ENCODE assay signal across 8 mouse cellular contexts in the genomic region with DNA sequence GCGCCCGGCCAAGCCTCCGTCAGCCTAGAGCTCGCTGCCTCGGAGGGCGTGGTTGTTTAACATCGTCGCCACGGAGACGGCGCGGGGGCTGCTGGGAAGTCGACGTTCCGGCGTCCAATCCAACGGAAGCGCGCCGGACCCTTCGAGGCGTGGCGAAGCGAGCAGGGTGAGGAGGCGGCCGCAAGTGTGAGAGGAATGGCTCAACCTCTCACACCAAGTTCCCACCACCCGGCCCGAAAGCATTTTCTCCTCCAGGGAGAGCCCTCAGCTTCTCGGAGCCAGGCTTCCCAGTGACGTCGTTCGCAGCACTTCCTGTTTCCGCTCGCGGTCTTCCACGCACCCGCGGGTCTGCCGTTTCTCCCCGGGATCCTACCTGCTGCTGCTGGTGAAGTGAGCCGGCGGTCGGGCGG. TPM values are rescaled to one million over a fixed set of nuclear protein-coding genes. Genes with fewer than 3 reads are reported as not detected.
A peak's percentile ranks its signal among the peaks of the same experiment; 100 is the strongest.
DNase-seq lines count a peak whose midpoint lies in the region; ATAC-seq and TF ChIP-seq lines count a peak whose summit lies in the region.

Gene Aste1, plus strand, starts transcription at position 175 of the 410 bp plus-strand sequence.
Gene Nek11, minus strand, starts transcription at position 307 of the 410 bp plus-strand sequence.

- peak within 1 kb of the TSS; percentile 93 for H3K4me2 ChIP-seq in CH12.LX (ENCODE audit: insufficient read depth, low read depth, poor library complexity, severe bottlenecking)
- peak within 1 kb of the TSS; percentile 54 for H3K4me2 ChIP-seq in forebrain, embryonic 11.5 days (ENCODE audit: low read depth, low read length, severe bottlenecking)
- peak within 1 kb of the TSS; percentile 84 for H3K4me2 ChIP-seq in heart, embryonic 16.5 days (ENCODE audit: low read depth, low read length)
- peak within 1 kb of the TSS; percentile 80 for H3K4me2 ChIP-seq in liver, embryonic 15.5 days
- peak within 1 kb of the TSS; percentile 64 for H3K4me2 ChIP-seq in neural tube, embryonic 12.5 days (replicated peaks)

- dilution Hi-C loops in CH12.LX (cut with MboI; ENCODE audit: extremely low pct_ligation_motif_present, extremely low pct_unique_long_range_greater_than_20kb, low sequenced_read_pairs) = no loop called here

- H3K27me3 ChIP-seq in CH12.LX (replicated peaks) = peaks cover 3% of the 10 kb centered on the region
- no peaks in the 10 kb centered on the region for H3K27me3 ChIP-seq in forebrain, embryonic 11.5 days (ENCODE audit: control insufficient read depth, insufficient read depth, low read length)
- peaks cover 2% of the 10 kb centered on the region; the same call in 1 of the 2 replicates for H3K27me3 ChIP-seq in heart, embryonic 16.5 days (ENCODE audit: control insufficient read depth, insufficient read depth, low read length)
- peaks cover 18% of the 10 kb centered on the region for H3K27me3 ChIP-seq in liver, embryonic 15.5 days
- H3K27me3 ChIP-seq in neural tube, embryonic 12.5 days (replicated peaks) = no peaks in the 10 kb centered on the region

- in situ Hi-C loops in CH12.LX (cut with MboI; ENCODE audit: low pct_ligation_motif_present, low pct_unique_long_range_greater_than_20kb, low sequenced_read_pairs) = loop anchor here (10.0 to 25.0 kb wide), 3 partner anchors 258 to 820 kb away; partner anchors contain the start of genes 1700080E11Rik, Mrpl3 and Nudt16

- TF ChIP-seq POLR2A in CH12.LX (IDR thresholded peaks at IDR 0.05; ENCODE audit: low read depth, low read length) = peak; percentile 82

- H3K27ac ChIP-seq in CH12.LX (ENCODE audit: insufficient read depth, low read depth) = peak within 1 kb of the TSS; percentile 55
- peak within 1 kb of the TSS; percentile 84 for H3K27ac ChIP-seq in forebrain, embryonic 11.5 days (ENCODE audit: low read depth, low read length)
- H3K27ac ChIP-seq in heart, embryonic 16.5 days (ENCODE audit: low read length) = peak within 1 kb of the TSS; percentile 92
- H3K27ac ChIP-seq in liver, embryonic 15.5 days (replicated peaks) = peak within 1 kb of the TSS; percentile 94
- peak within 1 kb of the TSS; percentile 62 for H3K27ac ChIP-seq in neural tube, embryonic 12.5 days

- no peak for TF ChIP-seq RAD21 in CH12.LX (IDR thresholded peaks at IDR 0.05; ENCODE audit: low read depth, low read length)

- no peak for TF ChIP-seq CTCF in CH12.LX (conservative IDR thresholded peaks at IDR 0.05 in 1 of 2, IDR thresholded peaks at IDR 0.05 in 1 of 2; ENCODE audit: low read depth in 2 of 2, low read length in 2 of 2)

- peak within 1 kb of the TSS; percentile 51 for H3K9ac ChIP-seq in CH12.LX (ENCODE audit: insufficient read depth, low read depth)
- peak within 1 kb of the TSS; percentile 69 for H3K9ac ChIP-seq in forebrain, embryonic 11.5 days (ENCODE audit: low read length)
- peak within 1 kb of the TSS; percentile 76 for H3K9ac ChIP-seq in heart, embryonic 16.5 days (ENCODE audit: low read length)
- H3K9ac ChIP-seq in liver, embryonic 15.5 days = peak within 1 kb of the TSS; percentile 72
- peak within 1 kb of the TSS; percentile 60 for H3K9ac ChIP-seq in neural tube, embryonic 12.5 days

- TF ChIP-seq EP300 in CH12.LX (IDR thresholded peaks at IDR 0.05; ENCODE audit: low read length) = no peak

- ATAC-seq in forebrain, embryonic 11.5 days (replicated peaks; ENCODE audit: low FRiP score) = peak; percentile 98
- ATAC-seq in heart, embryonic 16.5 days (replicated peaks; ENCODE audit: extremely low read depth, insufficient read depth, low FRiP score) = peak; percentile 99
- ATAC-seq in liver, embryonic 15.5 days (ENCODE audit: insufficient read depth) = peak; percentile 98
- peak; percentile 95 for ATAC-seq in neural tube, embryonic 12.5 days (ENCODE audit: low FRiP score, low read depth)

- DNase-seq in CH12.LX (ENCODE audit: extremely low read depth) = peak; percentile 94
- DNase-seq in c-Kit-positive CD71-positive TER-119-negative erythroid progenitor cells, embryonic 14.5 days (ENCODE audit: low read depth) = peak; percentile 92
- DNase-seq in forebrain, embryonic 11.5 days (ENCODE audit: low spot score) = peak; percentile 96
- DNase-seq in kidney, postnatal 36 days = peak; percentile 96 to 98
- peak; percentile 84 for DNase-seq in telencephalon, adult 2 months (ENCODE audit: low read depth, low spot score)

- peak within 1 kb of the TSS; percentile 82 to 87 (median 85) for H3K4me3 ChIP-seq in CH12.LX (replicated peaks in 1 of 3; ENCODE audit: low read depth in 2 of 3, low read length in 2 of 3, poor library complexity in 1 of 3)
- peak within 1 kb of the TSS; percentile 63 for H3K4me3 ChIP-seq in forebrain, embryonic 11.5 days (ENCODE audit: low read depth, low read length)
- peak within 1 kb of the TSS; percentile 72 for H3K4me3 ChIP-seq in heart, embryonic 16.5 days (ENCODE audit: low read length)
- peak within 1 kb of the TSS; percentile 78 for H3K4me3 ChIP-seq in liver, embryonic 15.5 days (replicated peaks)
- H3K4me3 ChIP-seq in neural tube, embryonic 12.5 days = peak within 1 kb of the TSS; percentile 65

- H3K36me3 ChIP-seq in CH12.LX (replicated peaks in 1 of 2; ENCODE audit: control insufficient read depth in 1 of 2, insufficient read depth in 1 of 2, low read length in 1 of 2) = peaks cover 20 to 36% of the 10 kb centered on the region in 2 experiments
- H3K36me3 ChIP-seq in forebrain, embryonic 11.5 days (ENCODE audit: control insufficient read depth, insufficient read depth, low read length) = no peaks in the 10 kb centered on the region; the same call in 1 of the 2 replicates
- H3K36me3 ChIP-seq in heart, embryonic 16.5 days (ENCODE audit: control insufficient read depth, insufficient read depth) = peaks cover 17% of the 10 kb centered on the region
- H3K36me3 ChIP-seq in liver, embryonic 15.5 days (replicated peaks) = peaks cover 14% of the 10 kb centered on the region
- H3K36me3 ChIP-seq in neural tube, embryonic 12.5 days = peaks cover 6% of the 10 kb centered on the region

- H3K4me1 ChIP-seq in CH12.LX (ENCODE audit: control insufficient read depth in 1 of 2, insufficient read depth in 2 of 2) = peaks cover 10 to 50% of the 10 kb centered on the region in 2 experiments
- H3K4me1 ChIP-seq in forebrain, embryonic 11.5 days (replicated peaks; ENCODE audit: control insufficient read depth, insufficient read depth, low read length) = 0 out of 2 replicates have a peak, but pooled peaks cover 6% of the 10 kb centered on the region
- peaks cover 25% of the 10 kb centered on the region for H3K4me1 ChIP-seq in heart, embryonic 16.5 days (ENCODE audit: control insufficient read depth, insufficient read depth, low read length)
- H3K4me1 ChIP-seq in liver, embryonic 15.5 days (replicated peaks) = peaks cover 27% of the 10 kb centered on the region
- peaks cover 7% of the 10 kb centered on the region for H3K4me1 ChIP-seq in neural tube, embryonic 12.5 days

- H3K79me2 ChIP-seq in CH12.LX (replicated peaks; ENCODE audit: control insufficient read depth, extremely low read depth, insufficient read depth, poor library complexity, severe bottlenecking) = peaks cover 34% of the 10 kb centered on the region

- WGBS in forebrain, embryonic 11.5 days = 0% methylated on average over 44 of the region's 44 CpGs
- under 1% methylated on average over 44 of the region's 44 CpGs for WGBS in heart, embryonic 16.5 days
- WGBS in liver, embryonic 15.5 days (ENCODE audit: insufficient replicate concordance) = under 1% methylated on average over 44 of the region's 44 CpGs
- under 1% methylated on average over 44 of the region's 44 CpGs for WGBS in neural tube, embryonic 12.5 days

- no peaks in the 10 kb centered on the region for H3K9me3 ChIP-seq in CH12.LX (replicated peaks; ENCODE audit: low read length)
- H3K9me3 ChIP-seq in forebrain, embryonic 11.5 days (ENCODE audit: control insufficient read depth, low read length) = no peaks in the 10 kb centered on the region
- no peaks in the 10 kb centered on the region for H3K9me3 ChIP-seq in heart, embryonic 16.5 days (replicated peaks; ENCODE audit: control insufficient read depth, low read length)
- no peaks in the 10 kb centered on the region for H3K9me3 ChIP-seq in liver, embryonic 15.5 days (replicated peaks)
- no peaks in the 10 kb centered on the region for H3K9me3 ChIP-seq in neural tube, embryonic 12.5 days

TF ChIP-seq in CH12.LX, 34 proteins besides CTCF, POLR2A, EP300 and RAD21 (continues in another document):
- TF ChIP-seq NRF1 (IDR thresholded peaks at IDR 0.05; ENCODE audit: low read depth, low read length) (no peak), MEF2A (IDR thresholded peaks at IDR 0.05; ENCODE audit: borderline replicate concordance, low read depth, low read length) (no peak), ZNF384 (IDR thresholded peaks at IDR 0.05; ENCODE audit: low read depth, low read length) (no peak), BHLHE40 (IDR thresholded peaks at IDR 0.05; ENCODE audit: low read depth, low read length) (peak; percentile 24; the same call in 1 of the 2 replicates), ETS1 (conservative IDR thresholded peaks at IDR 0.05; ENCODE audit: low read depth, low read length) (peak; percentile 47), HCFC1 (IDR thresholded peaks at IDR 0.05; ENCODE audit: low read depth, low read length) (peak; percentile 66), ELF1 (IDR thresholded peaks at IDR 0.05; ENCODE audit: low read depth, low read length) (peak; percentile 88), PAX5 (IDR thresholded peaks at IDR 0.05; ENCODE audit: low read length) (no peak), MXI1 (IDR thresholded peaks at IDR 0.05; ENCODE audit: low read depth, low read length) (peak; percentile 97), MYC (IDR thresholded peaks at IDR 0.05; ENCODE audit: low read depth, low read length) (peak; percentile 62; the same call in 1 of the 2 replicates), NELFE (IDR thresholded peaks at IDR 0.05; ENCODE audit: low read depth, low read length) (peak; percentile 79)

RNA-seq across cellular contexts. Expression of gene Aste1, which starts in this region (rescaled TPM):
- 8.9 and 10.2 TPM in 2 replicates for total RNA-seq in CH12.LX (2012; rRNA removed)
- 13.4 and 13.8 TPM in 2 replicates for total RNA-seq in CH12.LX (2014; rRNA removed)
- 12.4 and 13.9 TPM in 2 replicates for polyA plus RNA-seq in CH12.LX (2012; ENCODE audit: insufficient read length, low read depth)
- 10.9 and 20.5 TPM in 2 replicates for polyA plus RNA-seq in forebrain, embryonic 11.5 days (2014; fragmentation: Nextera tagmentation; extraction: Ambion mirVana)
- 15.1 and 15.9 TPM in 2 replicates for polyA plus RNA-seq in heart, embryonic 16.5 days (2015; fragmentation: Nextera tagmentation; extraction: Ambion mirVana)
- 4.1 TPM in 2 replicates for polyA plus RNA-seq in liver, embryonic 15.5 days (2015; fragmentation: Nextera tagmentation; extraction: Ambion mirVana)
- 14.1 and 14.2 TPM in 2 replicates for polyA plus RNA-seq in neural tube, embryonic 12.5 days (2016; fragmentation: Nextera tagmentation; extraction: Ambion mirVana)

RNA-seq across cellular contexts. Expression of gene Nek11, which starts in this region (rescaled TPM):
- 0.13 and 0.17 TPM in 2 replicates for total RNA-seq in CH12.LX (2012; rRNA removed)
- 0.32 TPM in 1 of 2 replicates, not detected in the other for total RNA-seq in CH12.LX (2014; rRNA removed)
- polyA plus RNA-seq in CH12.LX (2012; ENCODE audit: insufficient read length, low read depth) = 0.29 TPM in 1 of 2 replicates, not detected in the other
- polyA plus RNA-seq in forebrain, embryonic 11.5 days (2014; fragmentation: Nextera tagmentation; extraction: Ambion mirVana) = 0.28 and 0.63 TPM in 2 replicates
- 0.32 and 0.33 TPM in 2 replicates for polyA plus RNA-seq in heart, embryonic 16.5 days (2015; fragmentation: Nextera tagmentation; extraction: Ambion mirVana)
- polyA plus RNA-seq in liver, embryonic 15.5 days (2015; fragmentation: Nextera tagmentation; extraction: Ambion mirVana) = 0.05 TPM in 2 replicates
- 1.5 and 1.8 TPM in 2 replicates for polyA plus RNA-seq in neural tube, embryonic 12.5 days (2016; fragmentation: Nextera tagmentation; extraction: Ambion mirVana)

Comparison
In these comparisons a context has a peak if more than half of its experiments do, and no peak if none do; other contexts are left out.
1. Peak in every context shown above with its lines: DNase-seq, ATAC-seq, H3K4me3 ChIP-seq and H3K27ac ChIP-seq.